Mouse (Mus musculus) T-helper 2 cell (primary cell): ENCODE measurements around the gene Zfp597.
"Not testable (repeated sequence)": the region's sequence is repeated elsewhere in the genome, so short reads cannot be mapped to it uniquely, and the experiment has no call there.

Experiments used
- in situ Hi-C: fragments of 300-600 bp; cut with MboI, MseI; formaldehyde crosslinking; loops from one replicate; pipeline ENCODE4 v1.15.1; 2025; ENCODE audit warnings: high pct_unique_total_duplicates

The Zfp597 gene

DNA sequence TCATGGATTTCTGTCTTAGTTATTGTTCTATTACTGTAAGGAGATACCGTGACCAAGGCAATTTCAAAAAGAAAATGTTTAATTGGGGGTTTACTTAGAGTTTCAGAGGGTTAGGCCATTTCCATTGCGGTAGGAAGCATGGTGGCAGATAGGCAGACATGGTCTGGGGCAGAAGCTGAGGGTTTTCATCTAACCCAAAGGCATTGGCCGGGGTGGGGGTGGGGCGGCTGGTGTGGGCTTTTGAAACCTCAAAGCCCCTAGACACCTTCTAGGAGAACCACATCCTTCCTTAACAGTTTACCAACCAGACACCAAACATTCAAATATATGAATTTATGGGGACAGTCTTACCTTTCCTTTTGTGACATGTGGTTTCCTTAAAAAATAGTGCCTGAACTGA, 25.1 kb downstream of the Zfp597 start:
- in situ Hi-C loops, result no loop called here

DNA sequence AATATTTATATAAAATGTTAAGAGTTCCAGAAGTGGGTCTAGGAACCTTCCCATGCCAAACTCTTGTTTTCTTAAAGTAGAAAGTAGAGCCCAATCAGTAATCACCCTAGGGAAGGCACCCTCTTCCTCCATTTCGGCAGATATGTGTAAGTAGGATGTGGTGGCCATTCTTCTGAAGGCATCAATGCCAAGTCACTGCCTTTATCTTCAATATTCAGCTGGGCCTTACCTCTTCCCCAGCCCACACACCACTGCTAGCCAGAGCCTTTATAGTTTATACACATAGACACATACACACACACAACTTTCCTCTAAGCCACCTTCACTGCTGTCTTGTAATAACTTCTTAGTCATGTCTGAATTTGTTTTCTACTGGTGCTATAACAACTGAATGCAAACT, 28.6 kb downstream of the Zfp597 start:
- in situ Hi-C loops, result no loop called here

DNA sequence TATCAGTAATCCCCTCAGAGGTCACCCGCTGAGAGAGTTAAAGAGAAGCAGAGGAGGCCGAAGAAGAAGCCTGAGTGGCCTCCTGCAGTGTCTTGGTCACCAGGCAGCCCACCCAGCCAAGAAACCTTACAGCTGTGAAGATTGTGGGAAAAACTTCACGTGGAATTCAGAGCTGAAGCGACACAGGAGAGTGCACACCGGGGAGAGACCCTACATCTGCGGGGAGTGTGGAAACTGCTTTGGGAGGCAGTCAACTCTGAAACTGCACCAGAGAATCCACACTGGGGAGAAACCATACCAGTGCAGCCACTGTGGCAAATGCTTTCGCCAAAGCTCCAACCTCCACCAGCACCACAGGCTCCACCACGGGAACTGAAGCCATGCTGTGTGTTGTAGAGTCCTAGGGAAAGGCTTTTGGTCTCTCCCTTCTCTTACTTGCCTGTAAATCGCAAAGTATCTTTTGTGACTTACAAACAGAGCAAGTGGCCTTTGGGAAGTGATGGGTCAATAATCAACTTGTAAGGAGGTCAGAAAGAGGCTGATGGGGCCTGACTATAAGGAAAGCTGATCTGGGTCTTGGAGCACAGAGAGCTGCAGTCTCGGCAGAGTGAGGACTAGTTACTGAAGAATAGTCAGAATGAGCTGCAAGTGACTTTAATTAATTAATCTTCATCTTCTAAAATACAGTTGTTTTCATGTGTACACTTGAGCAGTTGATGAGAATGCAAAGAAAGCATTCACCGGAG, 29.8 kb downstream of the Zfp597 start:
- in situ Hi-C loops, result no loop called here

DNA sequence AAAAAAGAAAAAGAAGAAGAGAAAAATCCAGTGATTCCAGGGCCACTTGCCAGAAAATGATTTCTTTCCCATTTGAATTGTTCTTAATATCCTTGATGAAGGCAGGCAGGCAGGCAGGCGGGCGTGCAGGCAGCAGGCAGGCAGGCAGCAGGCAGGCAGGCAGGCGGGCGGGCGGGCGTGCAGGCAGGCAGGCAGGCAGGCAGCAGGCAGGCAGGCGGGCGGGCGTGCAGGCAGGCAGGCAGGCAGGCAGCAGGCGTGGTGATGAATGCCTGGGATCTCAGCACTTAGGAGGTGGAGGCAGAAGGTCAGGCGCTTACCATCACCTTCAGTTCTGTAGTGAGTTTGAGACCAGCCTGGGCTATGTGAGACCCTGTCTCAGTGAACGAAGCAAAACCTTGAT, 31.8 kb downstream of the Zfp597 start:
- in situ Hi-C loops, result no loop called here

DNA sequence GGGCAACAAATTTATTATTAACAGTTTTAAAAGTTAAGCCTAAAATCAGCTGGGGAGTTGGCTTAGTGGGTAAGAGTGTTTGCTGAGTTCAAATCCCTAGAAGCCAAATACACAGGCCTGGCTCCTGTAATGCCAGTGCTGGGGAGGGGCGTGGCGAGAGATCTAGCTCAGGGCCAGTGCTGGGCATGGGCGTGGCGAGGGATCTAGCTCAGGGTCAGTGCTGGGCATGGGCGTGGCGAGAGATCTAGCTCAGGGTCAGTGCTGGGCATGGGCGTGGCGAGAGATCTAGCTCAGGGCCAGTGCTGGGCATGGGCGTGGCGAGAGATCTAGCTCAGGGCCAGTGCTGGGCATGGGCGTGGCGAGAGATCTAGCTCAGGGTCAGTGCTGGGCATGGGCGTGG, 33.1 kb downstream of the Zfp597 start:
- in situ Hi-C loops, result not testable (repeated sequence)

DNA sequence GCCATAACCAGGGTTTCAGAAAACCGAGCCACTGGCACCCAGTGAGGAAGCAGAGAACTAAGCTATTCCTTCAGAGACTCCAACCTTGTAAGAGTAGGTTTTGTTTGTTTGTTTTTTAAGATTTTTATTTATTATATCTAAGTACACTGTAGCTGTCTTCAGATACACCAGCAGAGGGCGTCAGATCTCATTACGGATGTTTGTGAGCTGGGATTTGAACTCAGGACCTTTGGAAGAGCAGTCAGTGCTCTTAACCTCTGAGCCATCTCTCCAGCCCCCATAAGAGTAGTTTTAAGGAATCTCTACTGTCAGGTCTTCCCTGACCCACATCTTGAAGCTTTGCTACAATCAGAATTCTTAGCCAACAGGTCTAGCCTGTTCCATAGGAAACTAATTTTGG, 35.9 kb downstream of the Zfp597 start:
- in situ Hi-C loops, result loop anchor here (5.0 kb wide), 1 partner anchor 59 kb away; the partner anchor contains the start of genes 1700037C18Rik and Cluap1

DNA sequence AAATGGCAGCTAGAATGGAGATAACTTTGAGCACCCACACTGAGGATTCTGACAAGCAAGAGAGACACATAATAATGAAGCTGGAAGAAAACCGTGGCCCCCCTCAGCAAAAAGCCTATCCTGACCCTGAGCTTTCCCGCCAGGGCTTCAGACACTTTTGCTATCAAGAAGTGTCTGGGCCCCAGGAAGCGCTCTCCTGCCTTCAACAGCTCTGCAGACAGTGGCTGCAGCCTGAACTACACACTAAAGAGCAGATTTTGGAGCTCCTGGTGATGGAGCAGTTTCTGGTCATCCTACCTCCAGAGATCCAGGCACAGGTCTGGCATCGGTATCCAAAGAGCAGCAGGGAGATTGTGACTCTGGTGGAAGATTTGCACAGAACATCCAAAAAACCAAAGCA, 36.5 kb downstream of the Zfp597 start:
- in situ Hi-C loops, result loop anchor here (5.0 kb wide), 1 partner anchor 59 kb away; the partner anchor contains the start of genes 1700037C18Rik and Cluap1

DNA sequence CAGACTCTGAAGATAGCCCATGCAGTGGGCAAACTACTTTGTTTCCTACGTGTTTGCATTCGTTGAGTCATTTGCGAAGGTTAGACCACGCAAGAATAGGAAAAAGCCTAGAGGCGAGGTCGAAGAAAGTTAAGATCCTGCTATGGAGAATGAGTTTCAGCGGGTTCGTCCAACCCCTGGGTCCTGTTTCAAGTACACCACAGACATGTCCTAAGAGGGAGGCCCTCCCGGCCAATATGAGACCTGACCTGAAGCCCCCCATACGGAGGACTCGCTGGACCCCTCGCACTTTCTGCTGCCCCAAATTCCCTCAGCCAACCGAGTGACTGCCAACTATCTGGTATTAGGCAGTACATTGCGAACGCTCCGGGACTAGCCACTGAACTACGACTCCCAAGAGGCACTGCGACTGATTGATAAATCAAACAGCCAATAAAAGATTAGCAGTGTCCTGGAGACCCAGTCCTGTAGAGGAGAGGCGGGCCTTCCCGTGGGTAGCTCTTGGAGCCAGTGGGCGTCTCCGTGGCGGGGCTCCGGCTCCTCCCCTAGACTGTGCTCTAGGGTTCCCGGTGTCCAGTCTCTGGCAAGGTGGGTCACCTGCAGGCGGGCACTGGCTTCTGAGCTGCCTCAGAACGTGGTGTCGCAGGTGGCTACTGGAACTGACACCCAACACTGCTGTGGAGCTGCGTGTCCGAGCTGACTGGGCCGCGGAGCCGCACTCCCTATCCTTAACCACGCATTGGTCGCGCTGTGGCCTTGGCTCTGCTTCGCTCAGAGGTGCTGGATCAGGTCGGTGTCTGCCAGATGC, 37.4 kb downstream of the Zfp597 start, which contains the start of gene Zfp174:
Gene Zfp174, plus strand, starts transcription at position 558 of the 808 bp plus-strand sequence.
- in situ Hi-C loops, result loop anchor here (5.0 kb wide), 1 partner anchor 60 kb away; the partner anchor contains the start of genes 1700037C18Rik and Cluap1

DNA sequence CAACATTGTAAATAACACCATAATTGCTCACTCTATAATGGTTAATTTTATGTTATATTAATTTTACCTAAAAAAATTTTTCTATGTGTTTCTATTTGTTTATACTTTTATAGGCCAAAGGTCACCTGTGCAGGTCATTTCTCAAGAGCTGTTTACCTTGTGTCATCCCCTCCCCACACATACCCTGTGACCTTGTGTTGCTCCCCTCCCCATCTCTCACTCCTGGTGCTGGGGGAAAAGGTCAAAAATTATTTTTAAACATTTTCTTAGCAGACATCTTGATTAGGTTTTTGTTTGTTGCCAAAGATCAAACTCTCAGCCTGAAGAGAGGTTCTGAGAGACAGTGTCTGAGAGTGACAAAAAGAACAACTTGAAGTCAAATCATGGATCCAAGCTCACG, 40.6 kb downstream of the Zfp597 start:
- in situ Hi-C loops, result no loop called here

DNA sequence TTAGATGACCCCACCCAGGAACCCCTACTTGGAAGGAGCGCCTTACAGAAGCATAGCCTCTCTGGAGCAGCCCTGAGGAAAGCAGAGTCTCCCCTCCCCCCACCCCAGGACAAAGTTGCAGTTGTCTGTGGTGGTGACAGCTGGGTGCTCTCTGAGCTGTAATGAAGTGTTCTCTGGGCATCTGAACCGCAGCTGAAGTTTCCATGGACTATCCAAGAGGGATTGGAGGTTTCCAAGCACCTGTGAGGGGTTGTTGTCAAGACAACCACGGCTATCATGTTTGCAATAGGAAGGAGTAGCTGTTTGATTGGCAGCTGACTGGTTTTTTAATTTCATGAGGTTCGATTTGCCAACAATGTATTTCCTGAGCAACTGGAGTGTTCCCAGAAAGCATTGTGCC, 41.4 kb downstream of the Zfp597 start:
- in situ Hi-C loops, result no loop called here

DNA sequence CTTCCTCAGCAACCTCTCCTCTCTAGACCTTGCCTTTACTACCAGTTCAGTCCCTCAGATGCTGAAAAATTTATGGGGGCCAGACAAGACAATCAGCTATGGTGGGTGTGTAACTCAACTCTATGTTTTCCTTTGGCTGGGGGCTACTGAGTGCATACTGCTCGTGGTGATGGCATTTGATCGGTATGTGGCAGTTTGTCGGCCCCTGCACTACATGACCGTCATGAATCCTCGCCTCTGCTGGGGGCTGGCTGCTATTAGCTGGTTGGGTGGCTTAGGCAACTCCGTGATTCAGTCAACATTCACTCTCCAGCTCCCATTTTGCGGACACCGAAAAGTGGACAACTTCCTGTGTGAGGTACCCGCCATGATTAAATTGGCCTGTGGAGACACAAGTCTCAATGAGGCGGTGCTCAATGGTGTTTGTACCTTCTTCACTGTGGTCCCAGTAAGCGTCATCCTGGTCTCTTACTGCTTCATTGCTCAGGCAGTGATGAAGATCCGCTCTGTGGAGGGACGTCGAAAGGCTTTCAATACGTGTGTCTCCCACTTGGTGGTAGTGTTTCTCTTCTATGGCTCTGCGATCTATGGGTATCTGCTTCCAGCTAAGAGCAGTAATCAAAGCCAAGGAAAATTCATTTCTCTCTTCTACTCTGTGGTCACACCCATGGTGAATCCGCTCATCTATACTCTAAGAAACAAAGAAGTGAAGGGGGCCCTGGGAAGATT, 45.0 kb downstream of the Zfp597 start:
- in situ Hi-C loops, result no loop called here

DNA sequence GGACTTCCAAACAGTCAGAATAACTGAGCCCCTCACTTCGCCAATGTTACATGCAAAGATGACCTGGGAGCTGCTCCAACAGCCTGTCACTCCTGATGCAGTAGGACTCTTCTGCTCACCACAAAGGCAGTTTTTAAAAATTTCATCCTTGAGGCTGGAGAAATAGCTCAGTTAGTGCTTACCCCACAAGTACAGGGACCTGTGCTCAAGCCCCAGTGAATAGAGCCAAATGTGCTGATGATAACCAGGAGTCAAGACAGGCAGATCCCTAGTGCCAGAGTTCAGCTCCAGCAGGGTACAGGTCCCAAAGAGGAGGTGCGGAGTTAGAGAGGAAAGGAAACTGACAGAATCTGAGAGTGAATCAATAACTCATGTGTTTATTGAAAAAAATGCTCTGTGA, 48.9 kb downstream of the Zfp597 start:
- in situ Hi-C loops, result no loop called here

DNA sequence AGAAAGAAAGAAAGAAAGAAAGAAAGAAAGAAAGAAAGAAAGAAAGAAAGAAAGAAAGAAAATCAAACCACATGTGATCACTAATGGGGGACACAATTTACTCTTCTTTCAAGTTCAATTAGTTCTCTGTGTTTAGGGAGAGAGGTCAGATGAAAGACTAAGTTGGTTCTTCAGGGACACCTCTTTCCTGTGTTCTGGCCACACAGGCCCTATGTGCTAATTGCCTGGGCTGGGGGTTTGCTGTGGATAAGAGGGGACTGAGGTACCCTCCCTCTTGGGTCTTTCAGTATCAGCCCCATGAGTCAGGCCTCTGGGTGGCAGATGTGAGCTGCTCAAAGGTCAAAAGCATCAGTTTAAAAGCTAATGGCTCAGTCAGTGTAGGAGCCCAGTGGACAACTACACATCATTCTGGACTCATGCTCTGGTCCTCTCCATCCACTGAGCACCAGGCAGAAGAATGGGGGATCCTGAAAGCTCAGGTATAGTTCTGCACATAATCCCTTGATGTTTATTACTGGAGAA, 53.7 kb downstream of the Zfp597 start, which contains the start of gene Olfr15:
Gene Olfr15, plus strand, starts transcription at position 291 of the 522 bp plus-strand sequence.
- in situ Hi-C loops, result no loop called here

DNA sequence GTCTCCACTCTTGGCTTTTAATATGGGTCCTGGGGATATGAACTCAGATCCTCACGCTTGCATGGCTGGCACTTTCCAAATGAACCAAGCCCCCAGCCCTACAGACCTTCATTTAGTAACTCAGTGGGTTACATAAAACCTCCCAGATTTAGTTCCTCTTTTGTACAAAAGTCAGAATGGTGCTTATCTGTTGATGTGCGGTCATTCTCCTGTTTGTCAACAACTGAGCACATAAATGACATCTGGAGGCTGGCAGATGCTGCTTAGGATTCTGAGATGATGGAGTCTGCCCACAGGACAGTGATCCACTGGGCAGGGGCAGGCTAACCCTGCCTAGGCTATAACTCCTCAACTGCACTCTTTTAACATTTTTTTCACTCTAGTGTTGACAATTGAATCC, 54.6 kb downstream of the Zfp597 start:
- in situ Hi-C loops, result no loop called here

DNA sequence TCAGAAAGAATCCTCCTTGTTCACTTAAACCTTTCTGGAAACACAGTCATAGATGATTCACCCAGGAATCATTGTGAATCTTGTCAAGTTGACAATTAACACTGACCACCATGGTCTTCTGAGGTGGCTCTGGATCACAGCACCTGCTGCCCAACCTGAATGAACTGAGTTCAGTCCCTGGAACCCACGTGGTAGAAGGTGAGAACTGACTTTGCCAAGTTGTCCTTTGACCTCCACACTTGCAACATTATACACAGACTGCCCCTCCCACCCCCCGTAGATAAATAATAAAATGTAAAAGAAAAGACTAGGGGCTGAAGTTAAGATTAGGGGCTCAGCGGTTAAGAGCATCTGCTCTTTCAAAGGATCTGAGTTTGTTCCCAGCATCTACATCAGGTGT, 56.3 kb downstream of the Zfp597 start:
- in situ Hi-C loops, result no loop called here

DNA sequence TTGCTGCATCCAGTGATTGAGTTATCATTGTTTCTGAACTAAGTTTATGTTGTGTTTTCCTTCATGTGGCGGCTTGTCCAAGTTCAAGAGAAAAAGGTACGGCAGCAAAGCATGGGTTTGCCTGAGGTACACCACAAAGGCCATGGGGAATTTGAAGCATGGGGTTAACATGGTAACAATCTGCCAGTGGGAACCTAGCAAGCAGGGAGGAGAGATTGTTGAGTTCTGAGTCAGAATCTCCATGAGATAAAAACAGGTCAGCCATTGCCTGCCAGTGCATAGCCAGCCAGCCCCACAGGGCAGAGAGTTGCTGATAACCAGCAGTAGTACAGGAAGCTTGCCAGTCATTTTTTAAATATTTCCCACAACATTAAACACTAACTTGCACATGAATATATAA, 64.2 kb downstream of the Zfp597 start:
- in situ Hi-C loops, result no loop called here

DNA sequence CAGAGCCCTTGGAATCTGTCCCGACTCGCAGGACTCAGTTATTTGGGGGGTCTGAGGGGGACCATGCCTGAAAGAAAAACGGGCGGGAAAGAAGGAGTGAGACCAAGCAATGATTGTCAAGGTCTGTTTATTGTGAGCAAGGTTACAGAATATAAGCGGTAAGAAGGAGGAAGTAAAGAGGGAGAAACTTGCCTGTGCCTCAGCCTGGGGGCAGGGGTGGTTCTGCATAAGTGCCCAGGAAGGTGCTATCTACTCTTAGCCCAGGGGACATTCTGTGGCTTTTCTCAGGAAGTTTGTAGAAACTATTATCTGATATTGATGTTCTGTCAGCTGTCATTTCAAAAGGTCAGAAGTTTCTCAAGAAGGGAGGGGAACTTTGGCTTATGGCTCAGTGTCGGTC, 69.7 kb downstream of the Zfp597 start:
- in situ Hi-C loops, result not testable (repeated sequence)
